Mouse (Mus musculus): ENCODE data around the gene Gan.

DNA sequence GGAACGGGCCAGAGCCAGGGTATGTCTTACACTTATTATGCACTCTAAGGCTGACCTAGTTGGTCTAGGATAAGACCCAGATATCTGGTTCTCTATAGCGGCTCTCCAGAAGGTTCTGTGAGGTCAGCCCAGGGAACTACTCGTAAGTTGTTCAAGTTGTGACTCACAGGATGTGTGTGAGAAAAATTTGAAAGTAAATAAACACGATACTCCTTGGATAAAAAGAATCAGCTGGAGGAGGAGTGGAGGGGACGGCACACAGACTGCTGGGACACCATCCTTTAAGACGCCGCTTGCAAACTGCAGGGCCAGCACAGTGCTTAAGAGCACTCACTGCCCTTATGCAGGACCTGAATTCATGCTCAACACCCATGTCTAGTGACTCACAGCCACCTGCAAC is 19.3 kb downstream of the Gan start:
- TF ChIP-seq EP300 (IDR thresholded peaks at IDR 0.05), result peak; percentile 79
- TF ChIP-seq CTCF (IDR thresholded peaks at IDR 0.05), result no peak

Data from lung, postnatal 0 days (tissue).